ENCODE assay signal across 16 mouse cellular contexts in genomic region chr10:32577276-32577580, GRCm38 (mm10).
DNase-seq lines count a peak whose midpoint lies in the region; ATAC-seq and TF ChIP-seq lines count a peak whose summit lies in the region.
"Had no signal": no experiment of that assay in that cellular context is flagged by ENCODE, and none has a peak within 500 bp of the region (broad histone marks: within the 10 kb centered on the region; RNA-seq: fewer than 3 reads in every experiment).

No protein-coding gene starts in this region.

- no peak overlapping the region for H3K4me3 ChIP-seq in midbrain, embryonic 10.5 days
- H3K4me3 ChIP-seq in midbrain, embryonic 11.5 days (ENCODE audit: low read depth, low read length), result no peak overlapping the region
- no peak overlapping the region for H3K4me3 ChIP-seq in forebrain, postnatal 0 days (ENCODE audit: low read depth, low read length)
- H3K4me3 ChIP-seq in heart, embryonic 12.5 days, result no peak overlapping the region
- H3K4me3 ChIP-seq: heart, embryonic 13.5 days; limb, embryonic 12.5 days; liver, embryonic 15.5 days; neural tube, embryonic 13.5 days had no signal

- H3K9ac ChIP-seq in midbrain, embryonic 11.5 days (ENCODE audit: low read length), result no peak overlapping the region
- H3K9ac ChIP-seq in forebrain, postnatal 0 days, result no peak overlapping the region
- no peak overlapping the region for H3K9ac ChIP-seq in heart, embryonic 12.5 days
- H3K9ac ChIP-seq: heart, embryonic 13.5 days; limb, embryonic 12.5 days; liver, embryonic 15.5 days; neural tube, embryonic 13.5 days had no signal

- no peak overlapping the region for H3K4me2 ChIP-seq in midbrain, embryonic 11.5 days
- no peak overlapping the region for H3K4me2 ChIP-seq in forebrain, postnatal 0 days (ENCODE audit: low read depth)
- no peak overlapping the region for H3K4me2 ChIP-seq in heart, embryonic 12.5 days
- H3K4me2 ChIP-seq: heart, embryonic 13.5 days; limb, embryonic 12.5 days; liver, embryonic 15.5 days; neural tube, embryonic 13.5 days had no signal

- H3K27ac ChIP-seq in midbrain, embryonic 10.5 days (replicated peaks), result no peak overlapping the region
- H3K27ac ChIP-seq in midbrain, embryonic 11.5 days (ENCODE audit: low read depth, low read length), result no peak overlapping the region
- peak overlapping the region; percentile 55 for H3K27ac ChIP-seq in forebrain, postnatal 0 days (ENCODE audit: low read depth, low read length)
- H3K27ac ChIP-seq in heart, embryonic 12.5 days (ENCODE audit: poor library complexity, severe bottlenecking), result no peak overlapping the region
- H3K27ac ChIP-seq: heart, embryonic 13.5 days; limb, embryonic 12.5 days; liver, embryonic 15.5 days; neural tube, embryonic 13.5 days had no signal

- no peak; the same call in 1 of the 2 replicates for ATAC-seq in midbrain, embryonic 11.5 days (ENCODE audit: low FRiP score)
- ATAC-seq in forebrain, postnatal 0 days, result peak; percentile 83
- ATAC-seq in megakaryocyte-erythroid progenitor cell, adult 5-6 weeks (replicated peaks; ENCODE audit: low FRiP score, low TSS enrichment, poor library complexity, severe bottlenecking), result no peak
- no peak for ATAC-seq in heart, embryonic 12.5 days (ENCODE audit: insufficient number of reproducible peaks, low FRiP score)

- WGBS in midbrain, embryonic 10.5 days, result 37% methylated on average over 3 of the region's 3 CpGs
- 28% methylated on average over 3 of the region's 3 CpGs for WGBS in midbrain, embryonic 11.5 days
- 17% methylated on average over 3 of the region's 3 CpGs for WGBS in forebrain, postnatal 0 days
- 63% methylated on average over 3 of the region's 3 CpGs for WGBS in heart, embryonic 12.5 days

- peaks cover 9% of the 10 kb centered on the region; the same call in 1 of the 2 replicates for H3K9me3 ChIP-seq in midbrain, embryonic 10.5 days (replicated peaks)
- H3K9me3 ChIP-seq in midbrain, embryonic 11.5 days (ENCODE audit: control insufficient read depth, low read length), result no peaks in the 10 kb centered on the region
- no peaks in the 10 kb centered on the region for H3K9me3 ChIP-seq in forebrain, postnatal 0 days (ENCODE audit: low read length)
- H3K9me3 ChIP-seq in heart, embryonic 12.5 days (replicated peaks), result no peaks in the 10 kb centered on the region
- H3K9me3 ChIP-seq: heart, embryonic 13.5 days; liver, embryonic 15.5 days; neural tube, embryonic 13.5 days had no signal

- no peaks in the 10 kb centered on the region for H3K36me3 ChIP-seq in midbrain, embryonic 10.5 days
- no peaks in the 10 kb centered on the region for H3K36me3 ChIP-seq in midbrain, embryonic 11.5 days (ENCODE audit: control insufficient read depth, insufficient read depth, low read length)
- H3K36me3 ChIP-seq in forebrain, postnatal 0 days (ENCODE audit: insufficient read depth), result no peaks in the 10 kb centered on the region
- H3K36me3 ChIP-seq in heart, embryonic 12.5 days, result no peaks in the 10 kb centered on the region
- H3K36me3 ChIP-seq: heart, embryonic 13.5 days; limb, embryonic 12.5 days; liver, embryonic 15.5 days; neural tube, embryonic 13.5 days had no signal

- H3K4me1 ChIP-seq in midbrain, embryonic 10.5 days, result peaks cover 11% of the 10 kb centered on the region
- H3K4me1 ChIP-seq in midbrain, embryonic 11.5 days (ENCODE audit: control insufficient read depth, insufficient read depth, low read length), result no peaks in the 10 kb centered on the region
- no peaks in the 10 kb centered on the region for H3K4me1 ChIP-seq in forebrain, postnatal 0 days (ENCODE audit: insufficient read depth)
- H3K4me1 ChIP-seq in heart, embryonic 12.5 days (replicated peaks), result no peaks in the 10 kb centered on the region
- H3K4me1 ChIP-seq: heart, embryonic 13.5 days; limb, embryonic 12.5 days; liver, embryonic 15.5 days had no signal

- DNase-seq in midbrain, embryonic 10.5 days (ENCODE audit: low spot score), result peak; percentile 16
- DNase-seq in midbrain, embryonic 11.5 days (ENCODE audit: low spot score, missing footprints), result no peak
- DNase-seq in forebrain, postnatal 0 days, result peak; percentile 48
- peak; percentile 5 for DNase-seq in mesoderm, embryonic 11.5 days (ENCODE audit: low read depth, low spot score)
- DNase-seq in Muller cell, postnatal 12 days (ENCODE audit: inconsistent ontology term), result no peak
- no peak for DNase-seq in urinary bladder, postnatal 10 days (ENCODE audit: low spot score)
- DNase-seq: cerebellum, adult 18-20 months; kidney, adult 8-10 months; lung, postnatal 14 days; right cerebral cortex, postnatal 4 days had no signal

- no peaks in the 10 kb centered on the region for H3K27me3 ChIP-seq in midbrain, embryonic 10.5 days (ENCODE audit: low read depth, poor library complexity, severe bottlenecking)
- no peaks in the 10 kb centered on the region for H3K27me3 ChIP-seq in midbrain, embryonic 11.5 days (ENCODE audit: control insufficient read depth, insufficient read depth, low read length)
- no peaks in the 10 kb centered on the region for H3K27me3 ChIP-seq in forebrain, postnatal 0 days (ENCODE audit: insufficient read depth, low read length)
- no peaks in the 10 kb centered on the region for H3K27me3 ChIP-seq in heart, embryonic 12.5 days (replicated peaks)
- H3K27me3 ChIP-seq: heart, embryonic 13.5 days; limb, embryonic 12.5 days; liver, embryonic 15.5 days; neural tube, embryonic 13.5 days had no signal

- no peak for TF ChIP-seq CTCF in forebrain, postnatal 0 days (IDR thresholded peaks at IDR 0.05; ENCODE audit: low read depth)

Comparison
In these comparisons a context has a peak if more than half of its experiments do, and no peak if none do; other contexts are left out.
1. DNase-seq: peak in midbrain, embryonic 10.5 days (single experiment), forebrain, postnatal 0 days (single experiment) and mesoderm, embryonic 11.5 days (single experiment); none in midbrain, embryonic 11.5 days (single experiment), Muller cell, postnatal 12 days (single experiment) and urinary bladder, postnatal 10 days (single experiment).